Mouse (Mus musculus) right cerebral cortex, adult 2 months (tissue): ENCODE data around the gene Ncf2.

Source experiments
- DNase-seq, 2 experiments: peaks; one replicate each; pipeline ENCODE4 v3.0.0; 2021 to 2022; ENCODE audit warnings: low spot score in 2 of 2

Ncf2 gene

GRCm38 (mm10) chr1:152831003-152831402 is 31.0 kb downstream of the Ncf2 start:
- peak; percentile 61 to 72 for DNase-seq

- DNase-seq = no peak
Measured at GRCm38 (mm10) chr1:152831619-152832018, 31.6 kb downstream of the Ncf2 start.

GRCm38 (mm10) chr1:152832316-152832715 is 32.3 kb downstream of the Ncf2 start:
- DNase-seq = no peak

DNA sequence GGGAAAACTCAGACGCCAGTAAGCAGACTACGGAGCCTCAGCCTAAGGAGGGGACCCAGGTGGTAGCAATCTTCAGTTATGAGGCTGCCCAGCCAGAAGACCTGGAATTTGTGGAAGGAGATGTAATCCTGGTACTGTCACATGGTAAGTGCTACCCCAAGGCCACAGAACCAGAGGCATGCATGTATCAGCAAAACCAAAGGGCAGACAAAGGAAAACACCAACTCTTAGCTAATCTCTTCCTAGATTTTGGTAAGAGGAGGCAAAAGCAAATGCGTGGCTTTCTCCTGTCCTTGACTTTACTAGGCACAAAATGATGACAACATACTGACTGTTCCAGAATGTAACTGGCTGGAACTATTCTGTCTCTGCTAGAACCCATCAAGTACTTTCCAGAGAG is 35.1 kb downstream of the Ncf2 start:
- DNase-seq = no peak

DNA sequence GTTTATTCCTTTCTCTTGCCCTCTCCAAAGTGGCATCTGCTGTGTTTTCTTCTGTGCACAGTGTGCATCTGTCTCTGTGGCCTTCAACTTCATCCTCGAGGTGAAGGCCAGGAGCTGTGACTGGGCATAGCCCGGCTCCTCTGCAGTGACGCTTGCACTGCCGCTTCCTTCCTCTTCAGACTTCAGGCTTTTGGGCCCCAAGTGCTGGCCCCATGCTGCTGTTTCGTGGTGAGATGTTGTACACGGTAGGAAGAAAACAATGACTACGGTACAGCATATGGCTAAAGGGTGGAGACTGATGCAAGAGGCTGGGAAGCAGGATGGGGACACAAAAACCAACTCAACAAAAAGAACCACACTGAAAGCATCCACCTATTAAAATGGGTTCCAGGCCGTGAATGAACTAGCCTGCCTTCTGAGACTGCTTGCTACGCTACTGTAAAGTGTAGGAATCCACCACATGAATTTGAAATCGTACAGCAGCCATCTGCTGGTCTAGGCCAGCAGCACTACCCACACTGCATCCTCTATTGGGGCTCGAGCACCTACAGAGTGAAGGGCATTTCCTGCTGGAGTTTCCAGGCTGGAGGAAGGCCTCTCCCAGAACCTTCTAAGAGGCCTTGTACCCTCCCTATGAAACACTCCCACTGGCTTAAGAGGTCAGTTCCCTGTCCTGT is 38.2 kb downstream of the Ncf2 start:
- no peak for DNase-seq

DNA sequence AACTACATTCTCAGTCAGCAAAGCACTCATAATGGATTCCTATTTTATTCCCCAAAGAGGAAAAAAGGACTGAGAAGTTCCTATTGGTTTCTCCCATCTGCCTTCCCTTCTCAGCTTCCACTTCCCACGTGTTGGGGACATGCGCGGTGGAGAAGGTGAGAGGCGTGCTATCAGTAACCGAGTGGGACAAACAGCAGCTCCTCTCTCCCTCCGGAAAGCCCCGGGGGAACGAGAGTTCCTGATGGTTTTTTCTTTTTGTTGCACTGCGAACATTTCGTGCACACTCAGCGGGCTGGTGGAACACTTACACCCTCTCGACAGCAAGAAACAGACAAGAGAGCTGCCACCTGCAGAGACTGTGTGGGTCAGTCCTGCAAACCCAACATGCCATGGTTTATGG is 38.8 kb downstream of the Ncf2 start:
- peak; percentile 64 to 69 for DNase-seq

- DNase-seq = no peak
Measured at GRCm38 (mm10) chr1:152840343-152840742, 40.3 kb downstream of the Ncf2 start.

DNA sequence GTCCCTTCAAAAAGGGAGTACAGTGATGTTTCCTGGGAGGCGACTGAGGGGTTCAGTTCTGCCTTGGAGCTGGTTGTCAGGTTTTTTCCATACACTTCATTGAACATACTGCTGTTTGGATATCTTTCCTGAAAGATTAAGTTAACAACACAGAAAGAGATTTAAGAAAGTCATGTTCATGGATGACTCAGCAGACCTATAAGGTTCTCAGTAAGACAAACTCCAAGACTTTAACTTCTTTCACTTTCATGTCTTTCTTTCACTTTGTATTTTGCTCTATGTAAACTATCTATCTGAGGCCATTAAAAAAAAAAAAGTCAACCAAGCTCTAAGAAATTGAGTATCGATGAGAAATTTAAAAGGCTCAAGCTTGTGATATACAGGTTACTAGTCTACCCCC is 41.1 kb downstream of the Ncf2 start:
- no peak for DNase-seq

DNA sequence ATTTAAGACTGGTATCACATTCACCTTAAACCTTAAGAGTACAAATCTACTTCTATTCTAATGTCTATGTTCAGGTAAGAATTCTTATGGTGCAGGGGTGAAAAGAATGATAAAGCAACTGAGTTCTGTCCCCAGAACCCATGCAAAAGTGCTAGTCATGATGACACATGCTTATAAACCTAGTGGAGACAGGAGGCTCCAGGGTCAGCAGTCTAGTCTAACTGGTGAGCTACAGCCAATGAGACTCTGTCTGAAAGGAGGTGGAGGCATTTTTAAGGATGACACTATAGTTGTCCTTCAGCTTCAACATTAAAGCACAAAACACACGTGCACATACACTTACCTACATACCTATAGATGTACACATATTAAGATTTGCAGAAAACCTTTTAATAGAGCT is 44.6 kb downstream of the Ncf2 start:
- no peak for DNase-seq

GRCm38 (mm10) chr1:152845211-152845730 is 45.3 kb downstream of the Ncf2 start:
- no peak for DNase-seq

DNA sequence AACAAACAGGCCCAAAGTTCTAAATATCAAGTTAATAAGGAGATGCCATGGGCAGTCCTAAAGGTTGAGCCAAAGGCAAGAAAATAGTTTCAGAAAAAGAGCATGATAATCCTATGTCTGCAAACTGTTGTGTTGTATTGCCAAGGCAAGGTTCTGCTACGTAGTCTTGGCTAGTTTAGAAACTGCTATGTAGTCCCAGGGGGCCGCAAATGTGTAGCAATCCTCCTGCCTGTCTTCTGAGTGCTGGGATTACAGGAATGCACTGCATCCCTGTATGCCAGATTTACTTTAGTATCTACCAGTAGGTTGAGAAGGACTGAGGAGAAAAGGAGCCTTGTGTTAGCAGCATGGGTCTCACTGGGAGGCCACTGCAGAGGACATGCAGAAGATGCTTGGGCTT is 46.9 kb downstream of the Ncf2 start:
- DNase-seq = no peak

- DNase-seq = no peak
Measured at GRCm38 (mm10) chr1:152869901-152870300, 69.9 kb downstream of the Ncf2 start.

- no peak for DNase-seq
Measured at GRCm38 (mm10) chr1:152871031-152871430, 71.0 kb downstream of the Ncf2 start.
